In the genomic region with DNA sequence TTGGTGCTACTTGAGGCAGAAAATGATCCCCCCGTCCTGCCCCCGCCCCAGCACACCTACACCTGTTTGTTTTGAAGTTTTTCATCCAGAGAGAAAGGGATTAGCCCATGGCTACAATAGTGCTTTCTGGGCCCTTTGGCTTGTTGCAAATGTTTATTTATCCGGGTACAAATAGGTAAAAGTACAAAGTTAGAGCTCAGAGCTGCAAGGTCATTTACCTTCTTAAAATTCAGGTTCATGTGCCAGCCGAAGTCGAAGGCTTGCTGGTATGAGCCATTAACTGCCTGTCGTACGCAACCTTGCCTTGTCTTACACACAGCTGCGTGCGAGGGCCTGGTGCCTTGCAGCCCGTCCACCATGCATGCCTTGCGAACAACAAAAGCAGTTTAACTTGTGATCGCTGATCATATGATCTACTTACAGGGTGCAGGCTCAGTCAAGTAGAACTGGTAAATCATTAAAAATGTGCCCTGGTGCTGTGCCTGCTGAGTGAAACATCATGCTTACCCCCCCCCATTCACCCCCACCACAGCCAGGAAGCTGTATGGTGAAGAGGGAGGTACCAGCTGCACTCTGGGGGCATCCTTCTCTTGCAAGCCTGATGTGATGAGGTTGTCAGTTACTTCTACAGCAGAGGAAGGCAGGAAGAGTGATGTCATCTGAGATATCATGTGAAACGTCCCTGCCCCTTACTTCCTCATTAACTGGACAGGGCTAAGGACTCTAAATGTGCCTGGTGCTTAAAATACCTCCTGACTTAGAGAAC, we compare ENCODE assay signal across 10 mouse cellular contexts.
DNase-seq lines count a peak whose midpoint lies in the region; ATAC-seq and TF ChIP-seq lines count a peak whose summit lies in the region.
"Had no signal": no experiment of that assay in that cellular context is flagged by ENCODE, and none has a peak within 500 bp of the region (broad histone marks: within the 10 kb centered on the region; RNA-seq: fewer than 3 reads in every experiment).

No protein-coding gene starts in this region.

- no peaks in the 10 kb centered on the region for H3K9me3 ChIP-seq in lung, postnatal 0 days (ENCODE audit: low read length)
- no peaks in the 10 kb centered on the region for H3K9me3 ChIP-seq in forebrain, embryonic 14.5 days (replicated peaks; ENCODE audit: control insufficient read depth, low read length)
- H3K9me3 ChIP-seq: neural tube, embryonic 13.5 days had no signal

- peaks cover 6% of the 10 kb centered on the region; the same call in 1 of the 2 replicates for H3K4me1 ChIP-seq in lung, postnatal 0 days (ENCODE audit: insufficient read depth, low read depth, low read length)
- H3K4me1 ChIP-seq in forebrain, embryonic 14.5 days (ENCODE audit: control insufficient read depth, insufficient read depth, low read length) = no peaks in the 10 kb centered on the region

- H3K27me3 ChIP-seq in lung, postnatal 0 days (replicated peaks; ENCODE audit: insufficient read depth, low read length) = no peaks in the 10 kb centered on the region
- no peaks in the 10 kb centered on the region for H3K27me3 ChIP-seq in Patski
- no peaks in the 10 kb centered on the region for H3K27me3 ChIP-seq in forebrain, embryonic 14.5 days (replicated peaks; ENCODE audit: control insufficient read depth, insufficient read depth, low read length)
- H3K27me3 ChIP-seq: neural tube, embryonic 13.5 days had no signal

- ATAC-seq in lung, postnatal 0 days = peak; percentile 49
- ATAC-seq in Patski = peak; percentile 90
- ATAC-seq in megakaryocyte, adult 5-6 weeks (ENCODE audit: poor library complexity, severe bottlenecking) = peak; percentile 82
- ATAC-seq in forebrain, embryonic 14.5 days = no peak

- TF ChIP-seq CTCF in lung, postnatal 0 days (IDR thresholded peaks at IDR 0.05) = no peak
- no peak for TF ChIP-seq CTCF in Patski (IDR thresholded peaks at IDR 0.05)

- intact Hi-C loops in left cerebral cortex, postnatal 10 days (cut with DNase I) = loop anchor here (10.0 kb wide), 2 partner anchors 226 to 816 kb away; a partner anchor contains a TSS

- 68% methylated on average over 13 of the region's 13 CpGs for WGBS in lung, postnatal 0 days
- 64% methylated on average over 13 of the region's 13 CpGs for WGBS in forebrain, embryonic 14.5 days

- H3K36me3 ChIP-seq in lung, postnatal 0 days (ENCODE audit: insufficient read depth, low read length) = no peaks in the 10 kb centered on the region
- no peaks in the 10 kb centered on the region for H3K36me3 ChIP-seq in forebrain, embryonic 14.5 days (ENCODE audit: control insufficient read depth, insufficient read depth, low read length)
- H3K36me3 ChIP-seq: neural tube, embryonic 13.5 days had no signal

- in situ Hi-C loops in Patski (cut with MboI; ENCODE audit: low pct_unique_long_range_greater_than_20kb) = loop anchor here (10.0 to 25.0 kb wide), 2 partner anchors 216 to 736 kb away; no protein-coding TSS in a partner anchor

- no peak overlapping the region for H3K9ac ChIP-seq in lung, postnatal 0 days (replicated peaks; ENCODE audit: low read depth)
- H3K9ac ChIP-seq in forebrain, embryonic 14.5 days (ENCODE audit: low read length) = no peak overlapping the region
- H3K9ac ChIP-seq: neural tube, embryonic 13.5 days had no signal

- H3K4me3 ChIP-seq in lung, postnatal 0 days (ENCODE audit: low read depth, low read length) = no peak overlapping the region
- no peak overlapping the region for H3K4me3 ChIP-seq in forebrain, embryonic 14.5 days (ENCODE audit: low read depth, low read length)
- H3K4me3 ChIP-seq: neural tube, embryonic 13.5 days had no signal

- no peak for DNase-seq in lung, postnatal 0 days (ENCODE audit: low spot score)
- no peak for DNase-seq in lung, postnatal 10 days
- no peak for DNase-seq in Patski (ENCODE audit: low read depth, low spot score)
- peak; percentile 96 for DNase-seq in kidney, adult 11 months
- DNase-seq in adipocyte (ENCODE audit: low spot score) = no peak
- DNase-seq in left cerebral cortex, postnatal 10 days (ENCODE audit: extremely low spot score in 1 of 2, low spot score in 2 of 2) = no peak
- DNase-seq in forebrain, embryonic 14.5 days (ENCODE audit: low spot score) = no peak
- DNase-seq: heart, postnatal 10 days had no signal

- POLR2A ChIA-PET in Patski (lab: Charles Lee) = interaction anchor here (0.7 to 2.6 kb wide), 5 partner anchors 10 to 813 kb away, joined by 3 to 13 read pairs (median 4); no protein-coding TSS in a partner anchor

- no peak overlapping the region for H3K4me2 ChIP-seq in lung, postnatal 0 days (replicated peaks; ENCODE audit: low read depth, low read length)
- H3K4me2 ChIP-seq in forebrain, embryonic 14.5 days (ENCODE audit: low read length) = no peak overlapping the region
- H3K4me2 ChIP-seq: neural tube, embryonic 13.5 days had no signal

- CTCF ChIA-PET in Patski (lab: Charles Lee) = interaction anchor here (1.0 to 1.4 kb wide), 4 partner anchors 10 to 245 kb away, joined by 3 to 9 read pairs (median 3); no protein-coding TSS in a partner anchor

- H3K27ac ChIP-seq in lung, postnatal 0 days (ENCODE audit: low read length) = no peak overlapping the region
- no peak overlapping the region for H3K27ac ChIP-seq in forebrain, embryonic 14.5 days (ENCODE audit: low read depth, low read length)
- H3K27ac ChIP-seq: neural tube, embryonic 13.5 days had no signal

- TF ChIP-seq EP300 in lung, postnatal 0 days (IDR thresholded peaks at IDR 0.05) = no peak
